Mouse (Mus musculus): ENCODE measurements around the gene Calml4.
A peak's percentile ranks its signal among the peaks of the same experiment; 100 is the strongest.
"Not testable (repeated sequence)": the region's sequence is repeated elsewhere in the genome, so short reads cannot be mapped to it uniquely, and the experiment has no call there.

Gene Calml4

DNA sequence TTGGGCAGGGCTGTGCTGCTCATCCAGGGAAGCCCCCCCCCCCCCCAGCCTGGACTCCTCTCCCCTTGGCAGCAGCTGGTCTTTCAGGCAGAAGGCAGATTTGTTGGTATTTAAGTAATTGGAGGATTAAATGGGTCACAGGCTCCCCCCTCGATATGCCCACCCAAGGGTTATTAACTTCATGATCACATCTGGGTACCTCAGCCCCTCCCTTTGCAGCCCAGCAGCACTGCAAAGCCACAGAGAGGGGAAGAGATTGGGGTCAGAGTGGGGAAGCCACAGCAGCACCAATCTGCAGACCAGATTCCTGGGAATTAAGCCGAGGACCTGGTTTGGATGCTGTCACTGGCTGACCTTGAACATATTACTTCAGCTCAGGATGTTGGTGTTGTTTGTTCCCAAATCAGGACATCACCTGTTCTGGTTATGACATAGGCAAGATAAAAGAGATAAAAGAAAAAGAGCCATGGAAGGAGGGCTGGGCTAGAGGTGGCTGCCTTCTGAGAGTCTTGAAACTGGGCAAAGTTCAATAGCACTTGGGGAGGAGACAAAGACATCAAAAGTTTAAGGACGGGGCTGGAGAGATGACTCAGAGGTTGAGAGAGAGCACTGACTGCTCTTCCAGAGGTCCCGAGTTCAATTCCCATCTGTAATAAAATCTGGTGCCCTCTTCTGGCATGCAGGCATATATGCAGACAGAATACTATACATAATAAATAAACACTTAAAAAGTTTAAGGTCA is 22.0 kb upstream of the Calml4 start:
- DNase-seq (ENCODE audit: low read depth, low spot score) = no peak

- no peak for DNase-seq (ENCODE audit: low read depth, low spot score)
Observed at GRCm38 (mm10) chr9:62837611-62838010, 20.3 kb upstream of the Calml4 start.

DNA sequence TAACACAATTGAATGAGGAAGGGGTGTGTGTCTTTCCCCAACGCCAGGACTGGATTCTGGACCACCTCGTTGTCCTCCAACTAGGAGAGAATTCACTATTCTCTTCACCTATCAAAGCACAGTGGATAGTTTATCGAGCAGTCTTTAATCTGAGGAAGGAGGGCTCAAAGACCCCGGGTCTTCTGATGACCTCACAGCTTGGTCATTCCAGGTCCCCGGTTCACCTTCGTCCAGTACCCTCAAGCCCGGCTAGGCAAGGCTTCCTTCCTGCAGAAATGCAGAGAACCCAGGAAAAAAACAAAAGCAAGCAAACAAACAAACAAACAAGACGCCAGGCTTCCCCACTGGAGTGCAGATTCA is 19.8 kb upstream of the Calml4 start:
- no peak for DNase-seq (ENCODE audit: low read depth, low spot score)

GRCm38 (mm10) chr9:62838506-62839171 is 19.2 kb upstream of the Calml4 start, which contains the start of gene Cln6:
Gene Cln6 (plus strand): TSS chr9:62838785.
- DNase-seq (ENCODE audit: low read depth, low spot score) = peak; percentile 83

DNA sequence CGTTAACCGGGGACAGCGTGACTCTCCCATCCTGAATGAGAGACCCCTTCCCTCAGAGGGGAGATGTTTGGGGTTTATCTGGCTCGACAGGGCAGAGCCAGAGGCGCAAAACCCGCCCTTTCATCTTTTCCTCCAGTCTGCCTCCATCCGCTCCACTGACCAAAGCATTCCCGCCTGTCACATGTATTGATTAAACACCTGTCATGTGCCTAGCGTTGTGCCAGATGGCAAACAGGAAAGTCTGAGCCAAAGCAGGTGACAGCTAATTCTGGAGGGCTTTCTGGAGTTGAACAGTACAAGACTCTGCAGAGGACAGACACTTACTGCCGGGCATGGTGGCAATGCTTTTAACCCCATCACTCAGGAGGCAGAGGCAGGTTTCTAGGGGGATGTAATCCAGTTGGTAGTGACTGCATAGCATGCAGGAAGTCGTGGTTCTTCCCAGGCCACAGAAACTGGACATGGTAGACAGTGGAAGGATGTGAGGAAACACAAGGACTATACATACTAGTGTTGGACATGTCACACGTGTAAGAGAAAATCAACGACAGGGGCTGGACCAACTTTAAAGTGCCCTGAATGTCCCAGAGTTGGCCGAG is 18.6 kb upstream of the Calml4 start:
- DNase-seq (ENCODE audit: low read depth, low spot score) = no peak

DNA sequence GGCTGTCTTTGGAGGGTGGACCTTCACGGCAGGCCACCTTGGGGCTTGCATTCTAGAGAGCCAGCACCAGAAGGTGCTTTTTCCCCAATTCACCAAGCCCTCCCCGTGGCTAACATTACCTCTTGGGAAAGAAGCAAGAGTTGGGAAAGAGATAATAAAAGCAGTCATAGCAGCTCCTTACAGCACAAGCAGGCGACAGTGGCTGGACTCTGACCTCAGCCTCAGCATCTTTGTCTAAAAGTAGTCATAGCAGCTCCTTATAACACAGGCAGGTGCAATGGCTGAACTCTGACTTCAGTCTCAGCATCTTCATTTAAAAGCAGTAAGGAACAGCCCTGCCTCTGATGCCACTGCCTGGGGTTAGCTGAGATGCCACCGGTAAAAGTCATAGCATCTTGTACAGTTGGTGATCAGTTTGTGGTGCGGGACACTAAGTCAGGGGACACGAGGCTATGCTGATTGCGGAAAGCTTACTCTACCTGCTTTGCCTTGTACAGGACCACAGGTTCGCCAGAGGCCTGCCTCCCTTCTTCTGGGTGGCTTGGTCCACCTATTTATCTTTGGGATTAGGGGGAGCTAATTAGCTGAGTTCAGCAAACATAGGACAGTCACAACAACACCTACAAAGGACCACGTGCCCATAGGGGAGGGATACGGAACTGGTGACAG is 14.4 kb upstream of the Calml4 start:
- DNase-seq (ENCODE audit: low read depth, low spot score) = no peak

GRCm38 (mm10) chr9:62844461-62844860 is 13.4 kb upstream of the Calml4 start:
- no peak for DNase-seq (ENCODE audit: low read depth, low spot score)

- peak; percentile 90 for DNase-seq (ENCODE audit: low read depth, low spot score)
Observed at GRCm38 (mm10) chr9:62847694-62848093, 10.2 kb upstream of the Calml4 start.

DNA sequence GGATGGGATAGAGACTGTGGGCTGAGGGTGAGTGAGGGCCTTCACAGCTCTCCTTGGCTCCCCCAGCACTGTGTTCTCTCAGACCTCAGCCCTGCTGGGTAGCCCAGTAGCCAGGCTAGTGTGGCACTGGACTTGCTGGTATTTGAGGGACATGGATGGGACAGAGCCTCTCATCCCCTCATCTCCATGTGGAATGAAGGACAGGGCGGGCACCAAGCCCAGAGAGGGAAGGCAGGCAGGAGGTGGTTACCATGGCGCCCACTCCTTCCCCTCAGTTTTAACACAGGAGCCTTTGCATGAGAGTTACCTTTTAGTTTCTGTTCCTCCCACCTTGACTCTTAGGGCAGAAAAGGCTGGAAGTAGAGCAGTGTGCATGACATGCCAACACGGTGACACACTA is 9.2 kb upstream of the Calml4 start:
- DNase-seq (ENCODE audit: low read depth, low spot score) = no peak

DNA sequence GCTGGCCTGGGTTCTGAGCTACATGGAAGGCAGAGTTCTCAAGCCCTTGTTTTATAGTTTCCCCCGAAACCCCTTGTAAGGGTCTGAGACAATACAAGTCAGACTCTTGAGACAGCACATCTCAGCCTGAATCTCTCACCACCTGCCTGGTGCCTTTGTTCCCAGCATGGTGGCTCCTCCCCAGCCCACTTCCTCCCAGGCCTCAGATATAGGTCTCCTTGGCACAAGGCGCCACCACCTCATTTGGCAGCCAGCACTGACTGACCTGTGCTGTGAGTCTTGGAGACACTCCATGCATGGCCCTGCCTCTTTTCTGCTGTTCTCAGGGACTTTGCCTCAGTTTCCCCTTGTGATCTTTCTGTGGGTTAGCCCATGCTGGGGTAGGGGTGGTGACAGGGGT is 6.3 kb upstream of the Calml4 start:
- DNase-seq (ENCODE audit: low read depth, low spot score) = no peak

GRCm38 (mm10) chr9:62854483-62854882 is 3.4 kb upstream of the Calml4 start:
- no peak for DNase-seq (ENCODE audit: low read depth, low spot score)

- DNase-seq (ENCODE audit: low read depth, low spot score) = no peak
Observed at GRCm38 (mm10) chr9:62857216-62857615, 664 bp upstream of the Calml4 start.

DNA sequence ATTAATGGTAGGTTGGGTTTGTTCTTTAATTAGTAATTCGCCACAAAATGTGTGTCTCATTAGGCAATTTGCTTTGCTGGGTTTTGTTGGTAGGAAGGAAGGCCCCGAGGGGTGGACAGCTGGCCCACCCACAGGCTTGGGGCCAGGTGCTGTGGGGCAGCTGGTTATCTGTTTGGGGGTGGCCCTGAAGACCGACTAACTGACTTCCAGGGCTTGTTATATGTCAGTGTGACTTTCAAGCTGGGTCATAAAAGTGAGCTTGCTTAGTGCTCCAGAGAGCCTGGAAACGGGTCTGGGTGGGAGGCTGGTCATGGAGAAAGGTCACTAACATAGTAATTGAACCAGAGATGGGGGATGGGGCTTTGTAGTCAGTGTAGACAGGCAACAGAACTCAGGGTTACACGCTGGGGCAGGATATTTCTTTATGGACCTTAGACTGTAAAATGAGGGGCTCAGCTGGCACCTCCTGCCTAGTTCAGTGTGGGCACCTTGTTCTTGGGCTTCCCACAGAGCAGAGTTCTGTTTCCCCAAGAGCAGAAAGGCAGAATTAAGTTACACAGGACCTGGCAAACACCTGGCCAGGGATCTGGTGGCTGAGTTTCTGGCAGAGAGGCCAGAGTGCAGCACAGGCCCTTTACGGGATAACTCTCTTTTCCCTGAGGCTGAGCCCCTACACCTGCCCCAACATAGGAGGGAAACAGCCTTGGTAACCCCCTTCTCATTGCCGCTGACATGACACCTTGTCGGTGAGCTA is 563 bp downstream of the Calml4 start:
- no peak for DNase-seq (ENCODE audit: low read depth, low spot score)

DNA sequence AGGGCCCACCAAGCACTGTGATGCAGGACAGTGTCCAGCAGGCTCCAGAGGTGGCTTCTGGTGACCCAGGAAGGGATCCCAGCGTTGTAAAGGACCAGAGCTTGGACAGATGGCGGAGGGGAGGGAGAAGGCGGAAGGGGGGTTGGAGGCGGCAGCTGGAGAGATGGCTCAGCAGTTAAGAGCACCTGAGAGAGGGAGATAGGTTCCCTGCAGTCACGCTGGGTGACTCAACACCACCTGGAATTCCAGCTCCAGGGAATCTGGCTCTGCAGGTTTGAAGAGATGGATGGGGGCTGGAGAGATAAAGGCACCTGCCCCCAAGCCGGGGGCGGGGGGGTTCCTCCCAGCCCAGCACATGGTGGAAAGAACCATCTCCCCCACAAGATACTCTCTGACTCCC is 2.2 kb downstream of the Calml4 start:
- DNase-seq (ENCODE audit: low read depth, low spot score) = not testable (repeated sequence)

- DNase-seq (ENCODE audit: low read depth, low spot score) = no peak
Observed at GRCm38 (mm10) chr9:62860866-62861265, 3.0 kb downstream of the Calml4 start.

GRCm38 (mm10) chr9:62869236-62869635 is 11.4 kb downstream of the Calml4 start:
- not testable (repeated sequence) for DNase-seq (ENCODE audit: low read depth, low spot score)

- no peak for DNase-seq (ENCODE audit: low read depth, low spot score)
Observed at GRCm38 (mm10) chr9:62870728-62871127, 12.8 kb downstream of the Calml4 start.

DNA sequence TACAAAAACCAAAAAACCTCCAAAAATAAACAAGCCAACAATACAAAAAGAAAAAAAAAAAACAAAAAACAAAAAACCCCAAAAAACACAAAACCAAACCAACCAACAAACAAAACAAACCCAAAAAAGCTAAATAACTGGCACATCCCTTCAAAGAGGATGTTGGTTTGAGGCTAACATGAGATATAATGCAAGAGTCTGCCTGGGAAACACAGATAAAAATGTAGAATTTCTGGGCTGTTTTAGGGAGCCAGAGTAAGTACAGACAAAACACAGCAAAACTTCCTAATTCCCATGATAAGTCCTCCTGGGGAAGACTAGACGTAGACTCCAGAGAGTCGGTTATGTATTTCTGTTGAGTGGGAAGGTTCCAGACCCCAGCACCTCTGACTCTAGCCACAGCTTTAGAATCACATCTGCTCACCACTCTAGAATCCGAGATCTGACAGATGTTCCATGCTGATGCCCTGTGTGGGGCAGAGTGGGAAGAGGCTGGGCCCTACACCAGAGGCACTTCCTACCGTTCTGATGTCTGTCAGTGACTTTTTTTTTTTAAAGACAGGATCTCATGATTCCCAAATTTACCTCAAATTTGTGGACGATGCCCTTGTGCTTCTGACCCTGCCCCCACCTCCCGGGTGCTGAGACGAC is 19.2 kb downstream of the Calml4 start:
- DNase-seq (ENCODE audit: low read depth, low spot score) = no peak

GRCm38 (mm10) chr9:62877825-62878224 is 19.9 kb downstream of the Calml4 start:
- no peak for DNase-seq (ENCODE audit: low read depth, low spot score)

- DNase-seq (ENCODE audit: low read depth, low spot score) = peak; percentile 67
Observed at GRCm38 (mm10) chr9:62881871-62882270, 24.0 kb downstream of the Calml4 start.

DNA sequence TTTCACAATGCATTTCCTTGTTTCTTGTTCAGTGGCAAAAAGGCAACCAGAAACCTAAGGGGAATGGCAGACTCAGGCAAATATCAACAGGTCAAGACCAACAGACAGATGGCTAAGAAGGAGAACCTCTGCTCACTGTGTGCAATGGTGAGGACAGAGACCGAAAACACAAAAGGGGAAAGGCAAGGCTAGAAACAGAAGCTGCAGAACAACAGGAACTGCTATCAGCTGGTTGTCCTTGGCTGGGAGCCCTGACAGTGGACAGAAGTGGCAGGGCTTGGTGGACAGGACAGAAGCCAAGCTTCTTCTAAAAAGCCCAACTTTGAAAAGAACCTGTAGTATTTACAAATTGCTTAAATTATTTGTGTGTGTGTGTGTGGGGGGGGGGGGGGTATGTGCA is 36.6 kb downstream of the Calml4 start:
- peak; percentile 25 for DNase-seq (ENCODE audit: low read depth, low spot score)
